Mouse (Mus musculus): ENCODE measurements around the gene Smyd1. TPM values are rescaled to one million over a fixed set of nuclear protein-coding genes. Genes with fewer than 3 reads are reported as not detected.

The Smyd1 gene
- 0.25 TPM for polyA plus RNA-seq (2017; shearing (Covaris generic))

GRCm38 (mm10) chr6:71321826-71322283 is at the start of gene Smyd1:
Smyd1 (minus strand) TSS chr6:71322233.

DNA sequence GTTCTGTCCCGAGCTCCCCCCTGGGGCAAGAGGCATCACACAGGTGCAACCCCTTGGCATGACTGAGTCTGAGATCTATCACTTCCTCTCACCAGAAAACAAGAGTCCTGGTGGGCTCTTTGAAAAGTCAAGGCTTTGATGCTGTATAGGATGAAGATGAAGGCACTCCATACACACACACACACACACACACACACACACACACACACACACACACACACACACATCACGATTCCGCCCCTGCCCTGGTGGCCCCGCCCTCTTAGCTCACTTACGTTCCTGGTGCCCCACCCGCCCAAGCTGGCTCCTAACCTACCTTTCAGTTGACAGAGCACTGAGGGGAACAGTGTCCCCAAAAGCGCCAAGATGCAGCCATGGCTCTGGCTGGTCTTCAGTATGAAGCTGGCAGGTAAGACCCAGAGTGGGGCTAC is 473 bp upstream of the Smyd1 start, which contains the start of gene Cd8b1:
Cd8b1 (plus strand) TSS at position 298 of the 431 bp plus-strand sequence.

GRCm38 (mm10) chr6:71271389-71272315 is 50.4 kb downstream of the Smyd1 start, which contains the start of gene Krcc1:
Krcc1 (plus strand) TSS chr6:71271677.

GRCm38 (mm10) chr6:71199612-71200011 is 122.4 kb downstream of the Smyd1 start, which contains the start of gene Fabp1:
Fabp1 (plus strand) TSS chr6:71199827.

Other genes starting within 250 kb of the Smyd1 start
- gene Thnsl2, start 177.8 kb downstream of the Smyd1 start, polyA plus RNA-seq (2017; shearing (Covaris generic)) = 3.3 TPM
- gene Fabp1, start 122.4 kb downstream of the Smyd1 start, polyA plus RNA-seq (2017; shearing (Covaris generic)) = not detected
- 103 TPM for gene Krcc1, start 50.6 kb downstream of the Smyd1 start, polyA plus RNA-seq (2017; shearing (Covaris generic))
- gene Cd8b1, start 555 bp upstream of the Smyd1 start, polyA plus RNA-seq (2017; shearing (Covaris generic)) = 28.8 TPM
- 2.0 TPM for gene Cd8a, start 51.2 kb upstream of the Smyd1 start, polyA plus RNA-seq (2017; shearing (Covaris generic))
- gene Rmnd5a, start 118.4 kb upstream of the Smyd1 start, polyA plus RNA-seq (2017; shearing (Covaris generic)) = 41.8 TPM
- 39.1 TPM for gene Rnf103, start 171.7 kb upstream of the Smyd1 start, polyA plus RNA-seq (2017; shearing (Covaris generic))
- 80.1 TPM for gene Chmp3, start 221.6 kb upstream of the Smyd1 start, polyA plus RNA-seq (2017; shearing (Covaris generic))

All from CD4-positive, CD25-positive, alpha-beta regulatory T cell (primary cell).